Mouse (Mus musculus) forebrain, embryonic 12.5 days (tissue): ENCODE data around the gene Wwc1. TPM values are rescaled to one million over a fixed set of nuclear protein-coding genes. Genes with fewer than 3 reads are reported as not detected.
A peak's percentile ranks its signal among the peaks of the same experiment; 100 is the strongest.
"Not testable (repeated sequence)": the region's sequence is repeated elsewhere in the genome, so short reads cannot be mapped to it uniquely, and the experiment has no call there.

Experiments
- ATAC-seq: fragments of 200-750 bp; cut with Nextera tagmentation; 2 replicates; pipeline ENCODE4 v1.8.0; 2017; ENCODE audit warnings: moderate TSS enrichment; ENCODE audit not compliant: low FRiP score
- H3K27ac ChIP-seq: fragments of 300-500 bp; sonication (generic); 2 replicates; pipeline ENCODE4 v1.5.1; 2016; ENCODE audit warnings: mild to moderate bottlenecking
- H3K27me3 ChIP-seq: fragments of 300-500 bp; sonication (generic); 2 replicates; pipeline ENCODE4 v1.6.1; 2016; ENCODE audit warnings: mild to moderate bottlenecking
- H3K36me3 ChIP-seq: fragments of 300-500 bp; sonication (generic); replicated peaks from 2 replicates; pipeline ENCODE4 v1.6.1; 2016; ENCODE audit warnings: mild to moderate bottlenecking
- H3K4me1 ChIP-seq: fragments of 300-500 bp; sonication (generic); 2 replicates; pipeline ENCODE4 v1.6.1; 2016
- H3K4me2 ChIP-seq: fragments of 300-500 bp; sonication (generic); 2 replicates; pipeline ENCODE4 v1.6.1; 2016; ENCODE audit warnings: mild to moderate bottlenecking, moderate library complexity
- H3K4me3 ChIP-seq: fragments of 300-500 bp; sonication (generic); replicated peaks from 2 replicates; pipeline ENCODE4 v1.5.1; 2016; ENCODE audit warnings: mild to moderate bottlenecking
- H3K9ac ChIP-seq: fragments of 300-500 bp; sonication (generic); 2 replicates; pipeline ENCODE4 v1.6.1; 2016; ENCODE audit warnings: mild to moderate bottlenecking
- H3K9me3 ChIP-seq: fragments of 300-500 bp; sonication (generic); 2 replicates; pipeline ENCODE4 v1.6.1; 2016
- WGBS: fragments of 180-500 bp; shearing (Covaris S2); methylation state at CpG from one replicate; pipeline ENCODE4 v1.1.7; 2016; 5-methylcytosine and 5-hydroxymethylcytosine counted together
- polyA plus RNA-seq: library from polyadenylated mRNA; unstranded; fragments of >200 nt; fragmentation: Nextera tagmentation; extraction: Ambion mirVana; gene quantifications from 2 replicates; pipeline ENCODE4 v1.2.1, GENCODE M21; 2016

Wwc1 gene
- polyA plus RNA-seq, 1 experiment from 2014 or later, result 10.3 TPM

DNA sequence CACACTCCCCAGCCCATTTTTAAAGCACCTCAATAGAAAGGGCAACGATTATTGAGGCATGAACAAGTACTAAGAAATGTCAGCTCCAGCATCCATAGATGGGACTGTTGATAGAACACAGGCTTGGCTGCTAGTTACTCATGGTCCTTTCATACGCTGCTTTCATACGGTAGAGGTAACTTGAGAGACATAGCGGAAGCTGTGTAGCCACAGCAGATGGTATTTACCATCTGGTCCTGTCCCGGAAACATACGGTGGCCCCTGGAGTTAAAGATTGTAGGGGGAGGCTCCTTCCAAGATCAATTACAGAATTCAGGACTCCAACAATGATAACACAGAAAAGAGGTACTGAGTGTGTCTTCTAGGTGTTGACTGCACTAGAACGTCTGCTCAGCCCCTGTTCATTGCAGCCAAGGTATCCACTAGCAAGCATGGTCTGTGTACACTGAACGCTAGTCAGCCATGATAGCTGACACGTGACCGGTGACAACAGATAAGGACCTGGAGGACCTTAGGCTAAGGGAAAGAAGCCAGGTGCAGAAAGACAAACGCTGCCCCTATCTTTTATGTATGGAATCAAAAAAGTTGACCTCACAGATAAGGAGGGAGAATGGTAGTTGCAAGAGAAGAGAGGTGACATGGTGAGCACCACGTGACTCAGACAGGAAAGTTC, 122.8 kb downstream of the Wwc1 start:
- Histone ChIP-seq H3K27me3 (no peaks in the 10 kb centered on the region), H3K27ac (peak overlapping the region; percentile 94), H3K4me1 (peaks cover 34% of the 10 kb centered on the region), H3K4me2 (no peak overlapping the region), H3K4me3 (no peak overlapping the region), H3K9me3 (no peaks in the 10 kb centered on the region), H3K36me3 (peaks cover 19% of the 10 kb centered on the region), H3K9ac (no peak overlapping the region)
- 68% methylated on average over 12 of the region's 12 CpGs for WGBS
- peak; percentile 10; the same call in 1 of the 2 replicates for ATAC-seq

DNA sequence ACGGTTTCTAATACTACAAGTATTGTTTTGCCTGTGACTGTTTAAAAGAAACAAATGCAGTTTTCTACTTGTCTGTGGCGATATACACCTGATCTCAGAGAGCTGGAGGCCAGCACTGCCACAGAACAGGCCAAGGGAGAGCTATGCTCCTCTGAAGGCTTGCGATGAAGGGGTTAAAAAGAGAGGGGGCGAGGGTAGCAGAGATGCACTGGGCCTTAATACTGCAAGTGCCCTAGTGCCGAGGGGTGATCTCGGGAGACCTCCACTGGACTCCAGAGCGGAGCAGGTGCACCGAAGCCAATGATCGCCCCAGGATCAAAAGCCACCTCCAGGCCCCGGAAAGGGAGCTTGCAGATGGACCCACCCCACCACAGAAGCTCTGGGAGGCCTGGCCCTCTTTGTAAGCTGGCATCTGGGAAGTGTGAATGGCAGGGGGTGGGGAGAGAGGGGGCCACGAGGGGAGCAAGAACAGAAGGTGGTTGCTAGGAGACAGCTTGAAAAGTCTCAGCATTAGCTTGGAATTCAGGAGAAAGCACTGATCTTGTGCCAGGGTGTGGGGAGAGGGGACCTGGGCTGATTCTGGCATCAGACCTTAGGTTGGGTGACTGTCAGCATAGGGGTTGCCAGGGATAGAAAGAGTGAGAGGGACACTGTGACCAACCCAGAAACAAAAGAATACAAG, 123.8 kb downstream of the Wwc1 start:
- peaks cover 29% of the 10 kb centered on the region for H3K36me3 ChIP-seq
- H3K4me3 ChIP-seq, result no peak overlapping the region
- peak overlapping the region; percentile 10 for H3K4me2 ChIP-seq
- no peaks in the 10 kb centered on the region for H3K27me3 ChIP-seq
- H3K27ac ChIP-seq, result peak overlapping the region; percentile 94
- ATAC-seq, result peak; percentile 93
- H3K4me1 ChIP-seq, result peaks cover 34% of the 10 kb centered on the region
- H3K9ac ChIP-seq, result 0 out of 2 replicates have a peak overlapping the region, but pooled peaks have one; percentile 9
- H3K9me3 ChIP-seq, result no peaks in the 10 kb centered on the region
- 19% methylated on average over 11 of the region's 11 CpGs for WGBS

DNA sequence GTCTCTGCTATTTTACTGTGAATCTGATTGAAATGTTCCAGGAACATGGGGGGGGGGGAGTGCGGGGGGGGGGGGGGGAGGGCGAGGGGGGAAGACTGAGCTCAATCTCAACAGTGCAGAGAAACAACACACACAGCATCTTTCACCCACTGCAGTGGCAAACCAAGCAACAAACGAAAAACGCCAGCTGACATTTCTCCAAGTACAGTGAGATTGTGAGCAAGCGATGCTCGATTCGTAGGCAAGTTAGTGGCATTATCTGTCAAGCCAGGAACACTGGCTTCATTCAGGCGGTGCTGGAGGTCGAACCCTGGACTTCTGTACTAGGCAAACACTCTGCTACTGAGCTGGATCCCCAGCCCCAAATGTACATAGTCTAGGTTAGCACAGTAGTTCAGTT, 124.8 kb downstream of the Wwc1 start:
- H3K4me1 ChIP-seq, result peaks cover 34% of the 10 kb centered on the region
- no peak overlapping the region for H3K4me3 ChIP-seq
- peak overlapping the region; percentile 94 for H3K27ac ChIP-seq
- no peaks in the 10 kb centered on the region for H3K27me3 ChIP-seq
- H3K9me3 ChIP-seq, result no peaks in the 10 kb centered on the region
- no peak for ATAC-seq
- no peak overlapping the region for H3K9ac ChIP-seq
- WGBS, result 56% methylated on average over 8 of the region's 9 CpGs
- H3K36me3 ChIP-seq, result peaks cover 37% of the 10 kb centered on the region
- H3K4me2 ChIP-seq, result no peak overlapping the region

DNA sequence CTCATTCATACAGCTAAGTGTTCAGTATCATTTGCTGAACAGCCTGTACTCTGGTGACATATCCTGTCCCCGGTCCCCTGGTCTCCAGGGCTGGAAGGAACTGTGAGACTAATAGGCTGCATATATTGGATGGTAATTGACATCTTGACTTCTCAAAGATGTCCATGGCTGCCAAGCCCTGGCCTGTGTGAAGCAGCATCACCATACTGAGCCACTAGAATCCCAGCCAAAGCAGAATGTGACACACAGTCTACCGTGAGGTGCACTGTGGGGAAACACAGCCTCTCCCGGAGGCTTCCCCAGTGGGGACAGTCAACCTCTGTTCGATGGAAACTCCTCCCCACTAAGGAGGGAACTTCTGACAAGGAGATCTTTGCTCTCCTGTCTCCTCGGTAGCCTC, 125.4 kb downstream of the Wwc1 start:
- Histone ChIP-seq H3K4me2 (no peak overlapping the region), H3K9ac (no peak overlapping the region), H3K9me3 (no peaks in the 10 kb centered on the region), H3K27me3 (no peaks in the 10 kb centered on the region), H3K4me1 (peaks cover 34% of the 10 kb centered on the region), H3K27ac (peak overlapping the region; percentile 94), H3K36me3 (peaks cover 37% of the 10 kb centered on the region), H3K4me3 (no peak overlapping the region)
- WGBS, result 79% methylated on average over 5 of the region's 5 CpGs
- no peak for ATAC-seq

DNA sequence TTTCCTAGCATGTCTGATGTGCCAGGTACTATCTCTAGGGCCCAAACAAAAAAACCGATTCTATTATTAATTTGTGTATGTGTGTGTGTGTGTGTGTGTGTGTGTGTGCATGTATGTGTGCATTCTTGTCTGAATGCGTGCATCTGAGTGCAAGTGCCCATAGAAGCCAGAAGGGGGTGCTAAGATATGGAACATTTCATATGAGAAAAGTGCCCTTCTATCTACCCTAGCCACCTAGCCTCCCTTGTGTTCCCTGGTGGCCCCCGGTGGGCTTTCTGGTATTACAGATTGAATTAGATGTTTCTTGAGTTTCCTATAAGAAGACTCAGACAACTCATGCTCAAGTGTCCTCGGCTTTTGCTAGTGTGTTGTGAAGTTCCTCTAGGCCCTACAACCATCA, 126.7 kb downstream of the Wwc1 start:
- Histone ChIP-seq H3K9ac (no peak overlapping the region), H3K4me2 (no peak overlapping the region), H3K27ac (no peak overlapping the region), H3K9me3 (no peaks in the 10 kb centered on the region), H3K4me3 (no peak overlapping the region), H3K27me3 (no peaks in the 10 kb centered on the region), H3K36me3 (peaks cover 41% of the 10 kb centered on the region), H3K4me1 (peaks cover 34% of the 10 kb centered on the region)
- no peak for ATAC-seq
- WGBS, result 91% methylated on average over 4 of the region's 4 CpGs

DNA sequence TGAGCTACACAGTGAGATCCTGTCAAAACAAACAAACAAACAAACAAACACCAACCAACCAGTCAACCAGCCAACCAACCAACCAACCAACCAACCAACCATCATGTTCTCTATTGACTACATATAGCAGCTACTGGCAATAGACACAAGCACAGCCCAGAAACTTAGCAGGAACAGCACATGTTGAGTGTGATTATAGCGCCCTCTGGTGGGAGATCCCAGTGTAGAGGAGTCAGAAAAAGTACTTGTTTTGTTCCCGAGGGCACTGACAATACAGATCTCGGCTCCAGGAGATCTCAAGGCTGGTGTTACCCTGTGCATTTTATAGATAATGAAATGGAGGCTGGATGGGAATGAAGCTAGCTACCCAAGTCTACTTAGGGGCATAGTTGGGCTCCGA, 127.6 kb downstream of the Wwc1 start:
- no peak overlapping the region for H3K27ac ChIP-seq
- H3K4me1 ChIP-seq, result peaks cover 30% of the 10 kb centered on the region
- H3K9me3 ChIP-seq, result no peaks in the 10 kb centered on the region
- no peaks in the 10 kb centered on the region for H3K27me3 ChIP-seq
- ATAC-seq, result no peak
- no peak overlapping the region for H3K9ac ChIP-seq
- H3K36me3 ChIP-seq, result peaks cover 43% of the 10 kb centered on the region
- 53% methylated on average over 4 of the region's 4 CpGs for WGBS
- H3K4me2 ChIP-seq, result no peak overlapping the region
- no peak overlapping the region for H3K4me3 ChIP-seq

DNA sequence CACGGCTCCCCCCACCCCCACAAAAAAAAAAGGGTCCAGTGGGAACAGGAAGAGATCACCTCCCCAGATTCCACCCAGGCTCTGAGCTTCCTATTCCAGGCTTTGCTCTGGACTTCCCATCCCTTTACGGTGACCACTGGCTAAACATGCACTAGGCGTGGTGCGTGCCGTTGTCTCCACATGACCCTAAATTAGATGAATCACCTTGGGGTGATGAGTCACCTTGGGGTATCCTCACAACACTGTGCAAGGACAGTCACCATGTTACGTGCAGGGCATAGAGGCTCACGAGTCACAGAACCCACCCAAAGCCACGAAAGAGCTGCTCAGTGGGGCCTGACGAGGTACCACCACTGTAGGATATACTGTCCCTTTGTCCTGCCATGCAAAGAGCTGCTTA, 136.0 kb downstream of the Wwc1 start:
- Histone ChIP-seq H3K4me1 (peaks cover 4% of the 10 kb centered on the region), H3K4me2 (no peak overlapping the region), H3K27ac (no peak overlapping the region), H3K9me3 (no peaks in the 10 kb centered on the region), H3K27me3 (no peaks in the 10 kb centered on the region), H3K36me3 (peaks cover 39% of the 10 kb centered on the region), H3K9ac (no peak overlapping the region), H3K4me3 (no peak overlapping the region)
- WGBS, result 92% methylated on average over 9 of the region's 9 CpGs
- no peak for ATAC-seq

DNA sequence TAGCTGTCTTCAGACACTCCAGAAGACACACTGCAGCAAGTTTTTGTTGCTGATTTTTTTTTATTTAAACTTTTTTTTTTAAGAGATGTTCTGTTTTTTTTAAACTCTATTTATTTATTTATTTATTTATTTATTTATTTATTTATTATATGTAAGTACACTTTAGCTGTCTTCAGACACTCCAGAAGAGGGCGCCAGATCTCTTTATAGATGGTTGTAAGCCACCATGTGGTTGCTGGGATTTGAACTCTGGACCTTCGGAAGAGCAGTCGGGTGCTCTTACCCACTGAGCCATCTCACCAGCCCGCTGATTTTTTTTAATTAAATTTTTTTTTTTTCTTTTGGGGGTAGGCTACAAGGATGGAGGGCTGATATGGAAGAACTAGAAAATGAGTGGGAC, 137.8 kb downstream of the Wwc1 start:
- not testable (repeated sequence) for H3K4me3 ChIP-seq, H3K4me2 ChIP-seq, H3K9me3 ChIP-seq, H3K27me3 ChIP-seq, H3K9ac ChIP-seq, ATAC-seq, H3K27ac ChIP-seq
- H3K36me3 ChIP-seq, result peaks cover 35% of the 10 kb centered on the region
- WGBS, result 80% methylated on average over 4 of the region's 4 CpGs
- H3K4me1 ChIP-seq, result peaks cover 17% of the 10 kb centered on the region

DNA sequence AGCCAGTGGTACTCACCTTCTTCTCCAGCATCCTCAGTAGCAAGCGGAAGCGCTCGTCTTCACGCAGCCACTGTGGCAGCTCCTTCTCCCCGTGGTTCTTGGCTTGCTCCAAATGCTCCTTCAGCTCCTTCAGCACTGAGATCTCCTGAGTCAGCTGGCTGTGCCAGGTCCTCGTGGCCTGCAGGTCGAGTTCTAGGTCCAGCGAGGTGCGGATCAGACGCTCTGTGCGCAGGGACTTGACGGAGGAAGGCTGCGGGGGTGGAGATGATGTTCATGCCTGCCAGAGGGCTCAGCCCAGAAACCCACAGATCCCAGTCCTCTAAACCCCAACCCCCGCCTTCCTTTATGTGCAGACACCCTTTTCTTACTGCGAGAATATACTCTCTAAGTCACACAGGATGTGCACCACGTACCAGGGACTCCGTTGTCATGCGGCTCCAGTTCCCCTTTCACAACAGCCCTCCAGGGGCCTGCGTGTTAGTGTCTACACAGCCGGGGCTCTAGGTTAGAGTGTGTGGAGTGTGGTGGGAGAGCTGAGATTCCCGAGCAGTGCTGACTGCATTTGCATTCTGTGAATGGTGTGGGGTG, 138.5 kb downstream of the Wwc1 start:
- peaks cover 35% of the 10 kb centered on the region for H3K36me3 ChIP-seq
- 83% methylated on average over 21 of the region's 21 CpGs for WGBS
- no peak overlapping the region for H3K9ac ChIP-seq
- no peaks in the 10 kb centered on the region for H3K9me3 ChIP-seq
- H3K4me1 ChIP-seq, result peaks cover 17% of the 10 kb centered on the region
- ATAC-seq, result no peak
- no peak overlapping the region for H3K4me2 ChIP-seq
- no peak overlapping the region for H3K27ac ChIP-seq
- no peaks in the 10 kb centered on the region for H3K27me3 ChIP-seq
- H3K4me3 ChIP-seq, result no peak overlapping the region

DNA sequence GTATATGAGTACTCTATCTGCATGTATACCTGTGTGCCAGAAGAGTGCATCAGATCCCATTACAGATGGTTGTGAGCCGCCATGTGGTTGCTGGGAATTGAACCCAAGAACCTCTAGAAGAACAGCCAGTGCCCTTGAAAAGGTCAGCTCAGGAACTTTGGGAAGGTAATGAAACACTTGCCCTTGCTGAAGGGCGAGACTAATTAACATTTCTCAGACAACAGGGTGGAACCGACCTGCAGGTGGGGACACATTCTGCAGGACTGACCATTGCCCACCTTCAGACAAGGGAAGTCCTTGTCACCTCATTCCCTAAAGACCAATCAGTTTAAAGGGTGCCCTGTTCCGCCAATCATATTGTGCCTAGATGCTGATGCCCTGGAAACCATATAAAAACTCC, 139.5 kb downstream of the Wwc1 start:
- H3K4me2 ChIP-seq, H3K27ac ChIP-seq, H3K9me3 ChIP-seq, H3K27me3 ChIP-seq, H3K9ac ChIP-seq, H3K4me3 ChIP-seq, ATAC-seq: not testable (repeated sequence)
- 89% methylated on average over 4 of the region's 4 CpGs for WGBS
- peaks cover 17% of the 10 kb centered on the region for H3K4me1 ChIP-seq
- H3K36me3 ChIP-seq, result peaks cover 29% of the 10 kb centered on the region

DNA sequence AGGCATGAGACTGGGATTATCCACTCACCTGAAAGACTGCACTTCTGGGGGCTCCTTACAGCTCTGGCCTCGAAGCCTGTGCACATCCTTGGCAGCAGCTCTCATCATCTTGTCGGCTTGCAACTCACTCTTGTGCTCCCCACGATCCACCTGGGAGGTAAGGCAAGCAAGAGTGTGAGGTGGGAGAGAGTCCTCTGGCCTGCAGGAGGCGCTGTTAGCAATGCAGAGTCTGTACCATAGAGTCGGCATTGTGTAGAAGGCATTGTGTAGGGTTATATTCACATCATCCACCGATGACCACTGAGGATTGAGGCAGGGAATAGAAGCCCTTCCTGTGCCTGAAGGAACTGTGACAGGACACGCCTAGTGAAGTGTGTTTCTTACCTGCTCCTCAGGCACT, 140.0 kb downstream of the Wwc1 start:
- WGBS, result 82% methylated on average over 7 of the region's 7 CpGs
- H3K27ac ChIP-seq, result no peak overlapping the region
- no peaks in the 10 kb centered on the region for H3K9me3 ChIP-seq
- no peaks in the 10 kb centered on the region for H3K27me3 ChIP-seq
- H3K4me1 ChIP-seq, result peaks cover 17% of the 10 kb centered on the region
- no peak overlapping the region for H3K9ac ChIP-seq
- H3K36me3 ChIP-seq, result peaks cover 29% of the 10 kb centered on the region
- no peak overlapping the region for H3K4me3 ChIP-seq
- ATAC-seq, result no peak
- H3K4me2 ChIP-seq, result no peak overlapping the region

DNA sequence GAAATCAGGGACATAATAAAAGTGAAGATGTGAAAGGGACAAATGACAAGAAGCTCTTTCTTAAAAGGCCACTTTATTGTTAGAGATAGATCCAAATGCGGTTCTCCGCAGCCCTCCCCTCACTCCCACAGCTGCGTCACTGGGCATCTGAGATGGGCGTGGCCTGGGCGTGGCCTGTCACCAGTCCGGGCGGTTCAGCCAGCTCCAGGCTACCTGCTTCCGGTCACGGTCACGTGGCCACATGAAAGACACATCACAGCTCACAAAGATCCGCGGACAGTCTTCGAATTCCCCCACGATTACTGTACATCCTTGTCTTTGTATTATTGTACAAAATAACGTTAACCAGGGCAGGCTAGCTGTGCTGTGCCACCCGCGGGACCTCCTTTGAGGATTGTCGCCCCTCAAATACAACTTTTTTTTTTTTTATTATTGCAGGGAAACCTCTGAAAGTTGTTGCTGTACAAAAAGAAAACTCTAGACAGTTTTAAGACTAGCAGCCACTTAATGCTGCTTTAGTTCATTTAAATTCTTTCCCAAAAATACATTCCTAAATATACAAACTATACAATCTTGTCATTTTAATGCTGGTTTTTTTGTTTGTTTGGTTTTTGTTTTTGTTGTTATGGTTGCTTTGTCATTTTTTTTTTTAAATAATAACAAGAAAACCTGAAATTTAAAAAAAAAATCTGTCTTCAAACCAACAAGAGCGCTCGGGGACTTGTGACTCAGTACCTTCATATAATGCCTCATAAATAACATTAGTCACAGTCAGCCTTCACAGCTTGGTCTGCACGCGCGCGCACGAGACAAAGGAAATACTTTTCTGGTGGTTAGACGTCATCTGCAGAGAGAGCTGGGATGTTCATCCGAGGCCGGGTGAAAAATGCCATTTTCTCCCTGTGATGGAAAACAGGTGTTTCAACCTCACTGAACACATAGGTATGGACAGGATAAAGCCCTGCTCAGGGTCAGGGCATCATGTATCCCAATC, 141.7 kb downstream of the Wwc1 start:
- WGBS, result 32% methylated on average over 28 of the region's 28 CpGs
- ATAC-seq, result peak; percentile 91
- Histone ChIP-seq H3K27me3 (no peaks in the 10 kb centered on the region), H3K36me3 (peaks cover 31% of the 10 kb centered on the region), H3K9ac (0 out of 2 replicates have a peak overlapping the region, but pooled peaks have one; percentile 33), H3K4me3 (peak overlapping the region; percentile 33), H3K27ac (peak overlapping the region; percentile 66; the same call in 1 of the 2 replicates), H3K4me2 (peak overlapping the region; percentile 53), H3K4me1 (peaks cover 16% of the 10 kb centered on the region), H3K9me3 (no peaks in the 10 kb centered on the region)
